Mouse (Mus musculus) urinary bladder, postnatal 36 days (tissue): ENCODE measurements around the gene Dysf.
"Not testable (repeated sequence)": the region's sequence is repeated elsewhere in the genome, so short reads cannot be mapped to it uniquely, and the experiment has no call there.

Experiments
- DNase-seq, 2 experiments: peaks; one replicate each; pipeline ENCODE4 v3.0.0; 2022; ENCODE audit warnings: low spot score in 2 of 2, mixed read lengths in 1 of 2

The Dysf gene

GRCm38 (mm10) chr6:84008363-84009171, at the start of gene Dysf:
Dysf (plus strand) TSS chr6:84008590.
- DNase-seq: peak; percentile 13 to 25

- DNase-seq: no peak
These were observed 20.7 kb upstream of the Dysf start for GRCm38 (mm10) chr6:83987642-83988041.

- no peak for DNase-seq
These were observed 5.7 kb upstream of the Dysf start for GRCm38 (mm10) chr6:84002716-84003115.

GRCm38 (mm10) chr6:84004295-84004694, 4.1 kb upstream of the Dysf start:
- DNase-seq: no peak

GRCm38 (mm10) chr6:84009172-84009872, 932 bp downstream of the Dysf start:
- no peak for DNase-seq

GRCm38 (mm10) chr6:84009915-84010302, 1.5 kb downstream of the Dysf start:
- DNase-seq: no peak

- peak in 1 of 2 experiments; percentile 51 for DNase-seq
These were observed 2.2 kb downstream of the Dysf start for GRCm38 (mm10) chr6:84010303-84011225.

- peak in 1 of 2 experiments; percentile 23 for DNase-seq
These were observed 6.7 kb downstream of the Dysf start for GRCm38 (mm10) chr6:84014961-84015683.

GRCm38 (mm10) chr6:84016851-84017250, 8.5 kb downstream of the Dysf start:
- DNase-seq: no peak

- no peak for DNase-seq
These were observed 9.0 kb downstream of the Dysf start for GRCm38 (mm10) chr6:84017392-84017791.

- DNase-seq: peak; percentile 18 to 70
These were observed 10.6 kb downstream of the Dysf start for GRCm38 (mm10) chr6:84018906-84019550.

GRCm38 (mm10) chr6:84020002-84020401, 11.6 kb downstream of the Dysf start:
- no peak for DNase-seq

- no peak for DNase-seq
These were observed 13.6 kb downstream of the Dysf start for GRCm38 (mm10) chr6:84021990-84022389.

GRCm38 (mm10) chr6:84025636-84026035, 17.2 kb downstream of the Dysf start:
- DNase-seq: no peak

- no peak for DNase-seq
These were observed 20.4 kb downstream of the Dysf start for GRCm38 (mm10) chr6:84028791-84029190.

GRCm38 (mm10) chr6:84029775-84030174, 21.4 kb downstream of the Dysf start:
- DNase-seq: no peak

- DNase-seq: not testable (repeated sequence)
These were observed 24.1 kb downstream of the Dysf start for GRCm38 (mm10) chr6:84032516-84032915.

GRCm38 (mm10) chr6:84043251-84043940, 35.0 kb downstream of the Dysf start:
- no peak for DNase-seq

- DNase-seq: no peak
These were observed 36.3 kb downstream of the Dysf start for GRCm38 (mm10) chr6:84044679-84045078.

- no peak for DNase-seq
These were observed 40.5 kb downstream of the Dysf start for GRCm38 (mm10) chr6:84048856-84049255.
